Mouse (Mus musculus): ENCODE results near the gene Catsperd. TPM values are rescaled to one million over a fixed set of nuclear protein-coding genes. Genes with fewer than 3 reads are reported as not detected.
A peak's percentile ranks its signal among the peaks of the same experiment; 100 is the strongest.

The Catsperd gene
- total RNA-seq, 2 experiments from 2014 or later = not detected

GRCm38 (mm10) chr17:56651801-56652200 is 23.9 kb downstream of the Catsperd start:
- intact Hi-C loops (cut with DNase I) = no loop called here

GRCm38 (mm10) chr17:56654771-56655170 is 26.8 kb downstream of the Catsperd start:
- intact Hi-C loops (cut with DNase I) = no loop called here
- DNase-seq (ENCODE audit: low spot score) = no peak

More at GRCm38 (mm10) chr17:56651801-56652200, 23.9 kb downstream of the Catsperd start:
- DNase-seq (ENCODE audit: low spot score) = no peak

- intact Hi-C loops (cut with DNase I) = no loop called here
- no peak for DNase-seq (ENCODE audit: low spot score)
Measured at GRCm38 (mm10) chr17:56655311-56655710, 27.4 kb downstream of the Catsperd start.

- no peak for DNase-seq (ENCODE audit: low spot score)
- intact Hi-C loops (cut with DNase I) = no loop called here
Measured at GRCm38 (mm10) chr17:56656171-56656570, 28.2 kb downstream of the Catsperd start.

- intact Hi-C loops (cut with DNase I) = no loop called here
- no peak for DNase-seq (ENCODE audit: low spot score)
Measured at GRCm38 (mm10) chr17:56663659-56664058, 35.7 kb downstream of the Catsperd start.

- DNase-seq (ENCODE audit: low spot score) = no peak
- intact Hi-C loops (cut with DNase I) = no loop called here
Measured at GRCm38 (mm10) chr17:56664333-56664732, 36.4 kb downstream of the Catsperd start.

- intact Hi-C loops (cut with DNase I) = loop anchor here (5.0 kb wide), 3 partner anchors 54 to 309 kb away; partner anchors contain the start of gene Rpl36
Measured at GRCm38 (mm10) chr17:56666384-56666783, 38.4 kb downstream of the Catsperd start.

GRCm38 (mm10) chr17:56667591-56667990 is 39.6 kb downstream of the Catsperd start:
- intact Hi-C loops (cut with DNase I) = loop anchor here (5.0 kb wide), 3 partner anchors 55 to 310 kb away; partner anchors contain the start of gene Rpl36
- DNase-seq (ENCODE audit: low spot score) = no peak

More at GRCm38 (mm10) chr17:56666384-56666783, 38.4 kb downstream of the Catsperd start:
- no peak for DNase-seq (ENCODE audit: low spot score)

GRCm38 (mm10) chr17:56668384-56669144 is 40.6 kb downstream of the Catsperd start:
- intact Hi-C loops (cut with DNase I) = loop anchor here (2.0 to 5.0 kb wide), 4 partner anchors 44 to 311 kb away; partner anchors contain the start of gene Rpl36
- peak; percentile 46 for DNase-seq (ENCODE audit: low spot score)

GRCm38 (mm10) chr17:56669766-56670165 is 41.8 kb downstream of the Catsperd start:
- DNase-seq (ENCODE audit: low spot score) = no peak
- intact Hi-C loops (cut with DNase I) = loop anchor here (2.0 to 5.0 kb wide), 5 partner anchors 45 to 312 kb away; partner anchors contain the start of genes Rpl36, Safb and Safb2

- DNase-seq (ENCODE audit: low spot score) = peak; percentile 99
- intact Hi-C loops (cut with DNase I) = loop anchor here (5.0 kb wide), 1 partner anchor 91 kb away; the partner anchor contains the start of genes Safb and Safb2
Measured at GRCm38 (mm10) chr17:56672941-56673646, 45.2 kb downstream of the Catsperd start, which contains the start of gene Ranbp3. Gene Ranbp3, plus strand, starts transcription at chr17:56673294.

- intact Hi-C loops (cut with DNase I) = loop anchor here (5.0 kb wide), 1 partner anchor 92 kb away; the partner anchor contains the start of genes Safb and Safb2
- peak; percentile 15 for DNase-seq (ENCODE audit: low spot score)
Measured at GRCm38 (mm10) chr17:56673647-56674416, 45.9 kb downstream of the Catsperd start.

GRCm38 (mm10) chr17:56681791-56682190 is 53.8 kb downstream of the Catsperd start:
- intact Hi-C loops (cut with DNase I) = no loop called here
- no peak for DNase-seq (ENCODE audit: low spot score)

- intact Hi-C loops (cut with DNase I) = no loop called here
Measured at GRCm38 (mm10) chr17:56682880-56683279, 54.9 kb downstream of the Catsperd start.

GRCm38 (mm10) chr17:56683546-56684140 is 55.7 kb downstream of the Catsperd start:
- intact Hi-C loops (cut with DNase I) = no loop called here
- no peak for DNase-seq (ENCODE audit: low spot score)

More at GRCm38 (mm10) chr17:56682880-56683279, 54.9 kb downstream of the Catsperd start:
- DNase-seq (ENCODE audit: low spot score) = no peak

- intact Hi-C loops (cut with DNase I) = no loop called here
- DNase-seq (ENCODE audit: low spot score) = no peak
Measured at GRCm38 (mm10) chr17:56684649-56685048, 56.7 kb downstream of the Catsperd start.

GRCm38 (mm10) chr17:56686801-56687200 is 58.9 kb downstream of the Catsperd start:
- intact Hi-C loops (cut with DNase I) = no loop called here
- DNase-seq (ENCODE audit: low spot score) = no peak

- intact Hi-C loops (cut with DNase I) = no loop called here
- no peak for DNase-seq (ENCODE audit: low spot score)
Measured at GRCm38 (mm10) chr17:56688045-56688444, 60.1 kb downstream of the Catsperd start.

GRCm38 (mm10) chr17:56688689-56689088 is 60.7 kb downstream of the Catsperd start:
- intact Hi-C loops (cut with DNase I) = no loop called here

More at GRCm38 (mm10) chr17:56688689-56689088, 60.7 kb downstream of the Catsperd start:
- no peak for DNase-seq (ENCODE audit: low spot score)

Data from heart, postnatal 25 days (tissue).